Mouse (Mus musculus) mouse embryonic stem cell (cell line): ENCODE data around the gene Apol7a.

Experiments used
- in situ Hi-C, 2 experiments: fragments of 300-500 bp; cut with MboI; formaldehyde crosslinking; loops; 1 replicate in 1 of 2; 3 replicates in 1 of 2; pipeline ENCODE4 v1.14.3; 2019 to 2020; ENCODE audit warnings: low sequenced_read_pairs in 2 of 2, low pct_unique_long_range_greater_than_20kb in 1 of 2, mixed read lengths in 1 of 2; ENCODE audit not compliant: unreplicated experiment in 1 of 2

Apol7a gene

DNA sequence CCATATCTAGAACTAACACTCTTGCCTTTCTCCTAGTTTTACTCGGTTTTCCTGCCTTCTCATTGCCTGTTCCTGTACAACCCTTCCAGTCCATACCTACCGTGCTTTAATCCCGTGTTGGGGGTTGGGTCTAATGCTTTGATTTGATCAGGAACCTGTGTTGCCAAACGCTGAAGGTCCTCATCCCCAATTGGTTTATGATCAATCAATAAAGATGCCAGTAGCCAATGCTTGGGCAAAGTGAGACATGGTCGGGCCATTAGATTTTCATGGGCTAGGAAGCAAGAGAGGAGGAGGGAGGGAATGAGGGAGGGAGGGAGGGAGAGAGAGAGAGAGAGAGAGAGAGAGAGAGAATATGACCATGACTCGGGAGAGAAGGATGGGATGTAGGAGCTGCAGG lies 17.4 kb downstream of the Apol7a start:
- in situ Hi-C loops = no loop called here

- in situ Hi-C loops = no loop called here
Measured at GRCm38 (mm10) chr15:77379921-77380320, 19.0 kb downstream of the Apol7a start.

DNA sequence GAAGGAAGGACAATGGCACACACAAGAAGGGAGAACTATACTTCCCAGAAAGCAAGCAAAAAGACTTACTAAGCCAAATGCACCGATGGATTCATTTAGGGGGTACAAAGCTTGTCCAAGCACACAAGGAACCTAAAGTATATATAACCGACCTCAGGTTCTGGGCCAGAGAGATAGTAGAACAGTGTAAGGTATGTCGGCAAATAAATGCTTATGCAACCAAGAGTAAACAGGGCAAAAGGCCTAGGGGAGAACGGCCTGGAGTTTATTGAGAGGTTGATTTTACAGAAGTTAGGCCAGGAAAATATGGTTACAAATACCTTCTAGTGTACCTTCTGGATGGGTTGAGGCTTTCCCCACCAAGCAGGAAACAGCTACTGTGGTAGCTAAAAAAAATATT lies 21.5 kb downstream of the Apol7a start:
- in situ Hi-C loops = no loop called here

GRCm38 (mm10) chr15:77376920-77377319 lies 22.0 kb downstream of the Apol7a start:
- in situ Hi-C loops = no loop called here

- in situ Hi-C loops = loop anchor here in 1 of 2 experiments (25.0 kb wide), 1 partner anchor 308 kb away; the partner anchor contains the start of gene Mb
Measured at GRCm38 (mm10) chr15:77370588-77370987, 28.3 kb downstream of the Apol7a start.

GRCm38 (mm10) chr15:77369981-77370380 lies 28.9 kb downstream of the Apol7a start:
- in situ Hi-C loops = loop anchor here in 1 of 2 experiments (25.0 kb wide), 1 partner anchor 308 kb away; the partner anchor contains the start of gene Mb

- in situ Hi-C loops = loop anchor here in 1 of 2 experiments (25.0 kb wide), 1 partner anchor 307 kb away; the partner anchor contains the start of gene Mb
Measured at GRCm38 (mm10) chr15:77368818-77369320, 30.0 kb downstream of the Apol7a start.

GRCm38 (mm10) chr15:77368148-77368547 lies 30.8 kb downstream of the Apol7a start:
- in situ Hi-C loops = loop anchor here in 1 of 2 experiments (25.0 kb wide), 1 partner anchor 306 kb away; the partner anchor contains the start of gene Mb

- in situ Hi-C loops = loop anchor here in 1 of 2 experiments (25.0 kb wide), 1 partner anchor 305 kb away; the partner anchor contains the start of gene Mb
Measured at GRCm38 (mm10) chr15:77367504-77367903, 31.4 kb downstream of the Apol7a start.

GRCm38 (mm10) chr15:77366706-77367484 lies 32.0 kb downstream of the Apol7a start:
- in situ Hi-C loops = loop anchor here in 1 of 2 experiments (25.0 kb wide), 1 partner anchor 305 kb away; the partner anchor contains the start of gene Mb

DNA sequence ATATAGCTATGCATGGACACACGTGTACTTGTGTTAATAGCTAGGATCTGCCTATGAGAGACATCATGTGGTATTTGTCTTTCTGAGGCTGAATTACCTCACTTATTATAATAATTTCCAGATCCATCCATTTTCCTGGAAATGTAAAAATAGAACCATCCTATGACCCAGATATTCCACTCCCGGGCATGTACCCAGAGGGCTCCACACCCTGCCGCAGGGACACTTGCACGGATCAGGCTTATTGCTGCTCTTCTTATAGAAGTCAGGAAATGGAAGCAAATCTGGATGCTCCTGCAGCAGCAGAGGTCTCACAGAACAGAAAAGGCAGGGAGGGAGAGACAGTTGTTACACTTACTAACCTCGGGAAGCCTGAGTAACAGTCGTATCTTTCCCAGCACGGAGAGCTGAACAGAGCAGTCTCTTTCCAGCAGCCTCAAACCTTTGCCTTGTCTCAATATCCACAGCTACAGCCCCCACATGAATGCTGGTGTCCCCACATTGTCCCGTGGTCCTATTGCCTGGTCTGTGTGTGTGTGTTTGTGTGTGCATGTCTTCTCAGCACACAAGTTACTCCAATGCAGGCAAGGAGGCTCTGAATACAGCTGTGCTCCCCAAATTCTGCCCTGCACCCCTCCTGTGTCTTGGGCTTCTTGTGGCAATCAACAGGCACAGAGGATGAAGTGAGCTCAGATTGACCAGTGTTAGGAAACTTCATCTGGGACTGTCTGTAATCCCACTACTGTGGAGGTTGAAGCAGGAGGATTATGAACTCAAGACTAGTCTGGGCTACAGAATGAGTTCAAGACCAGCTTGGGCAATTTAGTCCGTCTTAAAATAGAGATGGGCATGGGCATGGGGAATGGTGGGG lies 33.0 kb downstream of the Apol7a start:
- in situ Hi-C loops = loop anchor here in 1 of 2 experiments (25.0 kb wide), 1 partner anchor 304 kb away; the partner anchor contains the start of gene Mb

- in situ Hi-C loops = loop anchor here in 1 of 2 experiments (25.0 kb wide), 1 partner anchor 302 kb away; the partner anchor contains the start of gene Mb
Measured at GRCm38 (mm10) chr15:77364026-77364425, 34.9 kb downstream of the Apol7a start.

GRCm38 (mm10) chr15:77363578-77363977 lies 35.3 kb downstream of the Apol7a start:
- in situ Hi-C loops = loop anchor here in 1 of 2 experiments (25.0 kb wide), 1 partner anchor 301 kb away; the partner anchor contains the start of gene Mb

GRCm38 (mm10) chr15:77362952-77363351 lies 36.0 kb downstream of the Apol7a start:
- in situ Hi-C loops = loop anchor here in 1 of 2 experiments (25.0 kb wide), 1 partner anchor 301 kb away; the partner anchor contains the start of gene Mb

DNA sequence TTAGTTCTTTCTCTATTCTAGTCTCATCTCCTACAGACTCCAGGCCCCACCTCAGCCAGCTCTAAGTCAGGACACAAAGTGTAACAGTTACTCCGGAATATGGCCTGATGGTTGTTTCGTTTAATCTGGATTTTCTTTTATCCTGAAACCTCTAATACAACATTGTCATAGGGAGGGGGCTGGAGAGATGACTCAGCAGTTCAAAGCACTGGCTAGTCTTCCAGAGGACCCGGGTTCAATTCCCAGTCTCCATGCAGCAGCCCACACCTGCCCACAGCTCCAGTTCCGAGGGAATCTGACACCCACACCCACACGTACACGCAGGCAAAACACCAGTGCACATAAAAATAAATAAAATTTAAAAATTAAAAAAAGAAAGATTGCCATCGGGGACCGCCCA lies 39.0 kb downstream of the Apol7a start:
- in situ Hi-C loops = loop anchor here in 1 of 2 experiments (25.0 kb wide), 1 partner anchor 298 kb away; the partner anchor contains the start of gene Mb

GRCm38 (mm10) chr15:77359486-77359885 lies 39.4 kb downstream of the Apol7a start:
- in situ Hi-C loops = loop anchor here in 1 of 2 experiments (25.0 kb wide), 1 partner anchor 297 kb away; the partner anchor contains the start of gene Mb

DNA sequence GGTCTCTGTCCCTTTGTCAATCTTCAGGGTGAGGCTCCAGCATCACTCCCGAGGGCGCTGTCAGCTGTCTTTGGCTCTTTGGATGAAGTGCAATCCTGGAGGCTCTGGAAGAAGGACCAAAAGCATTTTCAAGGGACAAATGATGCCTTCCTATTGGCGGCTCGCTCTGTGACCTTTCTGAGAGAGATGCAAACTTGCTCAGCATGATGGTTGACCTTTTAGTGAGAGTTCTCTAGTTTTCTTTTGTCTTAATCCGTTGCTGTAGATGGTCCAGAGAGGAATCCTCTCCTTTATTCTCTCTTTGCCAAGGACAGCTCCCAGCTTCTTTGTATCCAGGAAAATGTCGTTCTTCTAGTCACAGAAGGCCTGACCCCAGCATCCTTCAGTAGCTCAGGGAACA lies 39.8 kb downstream of the Apol7a start:
- in situ Hi-C loops = loop anchor here in 1 of 2 experiments (25.0 kb wide), 1 partner anchor 297 kb away; the partner anchor contains the start of gene Mb
